Mouse (Mus musculus) stomach, postnatal 0 days (tissue): ENCODE results near the gene Bhlha15.

Experiments used
- CTCF ChIP-seq: IDR thresholded peaks from 2 replicates; pipeline ENCODE4 v1.5.1; 2016; ENCODE audit warnings: antibody characterized with exemption, low read depth, mild to moderate bottlenecking, moderate library complexity
- EP300 ChIP-seq: optimal IDR thresholded peaks from 2 replicates; pipeline ENCODE3; 2016; ENCODE audit warnings: antibody characterized with exemption

DNA sequence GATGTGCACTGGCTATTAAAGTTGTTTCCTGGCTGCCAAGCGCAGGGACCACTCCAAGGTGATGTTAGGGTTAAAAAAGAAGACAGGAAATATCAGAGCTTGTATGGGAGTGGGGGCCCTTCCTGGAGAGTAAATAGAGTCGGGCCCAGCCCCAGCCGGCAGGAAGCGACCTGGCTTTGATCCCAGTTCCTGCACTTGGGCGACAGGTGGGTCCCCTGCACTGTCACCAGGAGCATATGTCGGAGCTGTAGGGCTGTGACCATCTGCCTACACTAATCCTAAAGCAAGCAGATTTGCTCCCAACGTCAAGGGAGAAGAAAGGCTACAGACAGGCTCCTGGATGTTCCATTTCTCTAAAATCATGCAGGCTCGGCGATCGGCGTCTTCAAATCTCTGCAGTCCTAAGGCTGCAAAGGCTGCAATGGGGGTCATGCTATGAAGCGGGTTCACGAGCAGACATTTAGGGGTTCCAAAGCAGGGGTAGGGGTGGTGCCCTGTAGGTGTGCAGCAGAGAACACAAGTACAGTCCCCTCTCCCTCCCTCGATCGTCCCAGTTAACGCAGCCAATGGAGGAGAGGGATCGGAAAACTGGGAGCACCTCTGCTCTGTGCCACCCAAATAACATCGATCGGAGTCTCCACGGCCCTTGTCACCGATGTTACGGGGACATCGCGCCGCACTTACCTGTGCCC lies 32.9 kb downstream of the Bhlha15 start:
- TF ChIP-seq EP300 (no peak), CTCF (no peak)
